Mouse (Mus musculus) neural tube, embryonic 14.5 days (tissue): ENCODE results near the gene Kcnc3. TPM values are rescaled to one million over a fixed set of nuclear protein-coding genes. Genes with fewer than 3 reads are reported as not detected.

Experiments used
- ATAC-seq: fragments of 200-750 bp; cut with Nextera tagmentation; 2 replicates; pipeline ENCODE4 v1.8.0; 2017; ENCODE audit warnings: low read depth, mild to moderate bottlenecking, moderate TSS enrichment, moderate library complexity
- H3K27ac ChIP-seq: fragments of 300-500 bp; sonication (generic); 2 replicates; pipeline ENCODE4 v1.5.1; 2014; ENCODE audit warnings: low read depth, mild to moderate bottlenecking, control low read depth, low read length, moderate library complexity, mixed read lengths
- H3K27me3 ChIP-seq: fragments of 300-500 bp; sonication (generic); 2 replicates; pipeline ENCODE4 v1.6.1; 2014; ENCODE audit warnings: low read length; ENCODE audit not compliant: control insufficient read depth, insufficient read depth
- H3K36me3 ChIP-seq: fragments of 300-500 bp; sonication (generic); 2 replicates; pipeline ENCODE4 v1.6.1; 2014; ENCODE audit warnings: low read length, mixed read lengths; ENCODE audit not compliant: control insufficient read depth, insufficient read depth
- H3K4me1 ChIP-seq: fragments of 300-500 bp; sonication (generic); 2 replicates; pipeline ENCODE4 v1.6.1; 2014; ENCODE audit warnings: low read length; ENCODE audit not compliant: control insufficient read depth, insufficient read depth
- H3K4me2 ChIP-seq: fragments of 300-500 bp; sonication (generic); 2 replicates; pipeline ENCODE4 v1.6.1; 2014; ENCODE audit warnings: mild to moderate bottlenecking, low read depth, low read length, control low read depth
- H3K4me3 ChIP-seq: fragments of 300-500 bp; sonication (generic); 2 replicates; pipeline ENCODE4 v1.5.1; 2014; ENCODE audit warnings: low read depth, low read length, control low read depth, mixed read lengths
- H3K9ac ChIP-seq: fragments of 300-500 bp; sonication (generic); replicated peaks from 2 replicates; pipeline ENCODE4 v1.6.1; 2014; ENCODE audit warnings: low read depth, mild to moderate bottlenecking, control low read depth, low read length, mixed read lengths
- H3K9me3 ChIP-seq: fragments of 300-500 bp; sonication (generic); 2 replicates; pipeline ENCODE4 v1.6.1; 2016; ENCODE audit warnings: low read length; ENCODE audit not compliant: control insufficient read depth
- WGBS: fragments of 180-500 bp; shearing (Covaris S2); extraction: QIAGEN DNeasy Blood & Tissue Kit; methylation state at CpG from one replicate; pipeline ENCODE4 v1.1.7; 2014; 5-methylcytosine and 5-hydroxymethylcytosine counted together
- polyA plus RNA-seq: library from polyadenylated mRNA; unstranded; fragments of >200 nt; fragmentation: Nextera tagmentation; extraction: Ambion mirVana; gene quantifications from 2 replicates; pipeline ENCODE4 v1.2.1, GENCODE M21; 2014

Gene Kcnc3
- polyA plus RNA-seq, 1 experiment from 2014 or later, result 8.9 TPM

GRCm38 (mm10) chr7:44581637-44582036 is 8.8 kb upstream of the Kcnc3 start:
- ATAC-seq, result no peak
- H3K4me3 ChIP-seq, result no peak overlapping the region
- no peak overlapping the region for H3K9ac ChIP-seq
- no peaks in the 10 kb centered on the region for H3K4me1 ChIP-seq
- H3K27me3 ChIP-seq, result no peaks in the 10 kb centered on the region
- no peak overlapping the region for H3K4me2 ChIP-seq
- no peak overlapping the region for H3K27ac ChIP-seq
- no peaks in the 10 kb centered on the region for H3K36me3 ChIP-seq
- 78% methylated on average over 6 of the region's 6 CpGs for WGBS
- no peaks in the 10 kb centered on the region for H3K9me3 ChIP-seq

GRCm38 (mm10) chr7:44582709-44583108 is 7.8 kb upstream of the Kcnc3 start:
- 79% methylated on average over 5 of the region's 5 CpGs for WGBS
- Histone ChIP-seq H3K4me1 (peaks cover 5% of the 10 kb centered on the region; the same call in 1 of the 2 replicates), H3K27ac (no peak overlapping the region), H3K9ac (no peak overlapping the region), H3K4me3 (no peak overlapping the region), H3K27me3 (peaks cover 2% of the 10 kb centered on the region; the same call in 1 of the 2 replicates), H3K9me3 (no peaks in the 10 kb centered on the region), H3K4me2 (no peak overlapping the region), H3K36me3 (no peaks in the 10 kb centered on the region)
- no peak for ATAC-seq

- no peak overlapping the region for H3K4me3 ChIP-seq
- peaks cover 9% of the 10 kb centered on the region for H3K4me1 ChIP-seq
- no peak for ATAC-seq
- H3K4me2 ChIP-seq, result no peak overlapping the region
- H3K9ac ChIP-seq, result no peak overlapping the region
- H3K9me3 ChIP-seq, result no peaks in the 10 kb centered on the region
- no peak overlapping the region for H3K27ac ChIP-seq
- 93% methylated on average over 1 of the region's 1 CpGs for WGBS
- no peaks in the 10 kb centered on the region for H3K36me3 ChIP-seq
- H3K27me3 ChIP-seq, result peaks cover 3% of the 10 kb centered on the region; the same call in 1 of the 2 replicates
These were observed 7.3 kb upstream of the Kcnc3 start for GRCm38 (mm10) chr7:44583146-44583545.

GRCm38 (mm10) chr7:44584265-44584804 is 6.1 kb upstream of the Kcnc3 start:
- no peak overlapping the region for H3K4me2 ChIP-seq
- no peaks in the 10 kb centered on the region for H3K9me3 ChIP-seq
- 83% methylated on average over 4 of the region's 4 CpGs for WGBS
- H3K9ac ChIP-seq, result no peak overlapping the region
- no peaks in the 10 kb centered on the region for H3K36me3 ChIP-seq
- no peak for ATAC-seq
- H3K27ac ChIP-seq, result no peak overlapping the region
- no peak overlapping the region for H3K4me3 ChIP-seq
- peaks cover 3% of the 10 kb centered on the region; the same call in 1 of the 2 replicates for H3K27me3 ChIP-seq
- H3K4me1 ChIP-seq, result peaks cover 17% of the 10 kb centered on the region

GRCm38 (mm10) chr7:44584921-44585320 is 5.5 kb upstream of the Kcnc3 start:
- Histone ChIP-seq H3K9ac (no peak overlapping the region), H3K4me2 (no peak overlapping the region), H3K27me3 (peaks cover 3% of the 10 kb centered on the region; the same call in 1 of the 2 replicates), H3K4me1 (peaks cover 21% of the 10 kb centered on the region), H3K9me3 (no peaks in the 10 kb centered on the region), H3K4me3 (no peak overlapping the region), H3K36me3 (no peaks in the 10 kb centered on the region), H3K27ac (no peak overlapping the region)
- WGBS, result 86% methylated on average over 6 of the region's 6 CpGs
- ATAC-seq, result no peak

GRCm38 (mm10) chr7:44585606-44586005 is 4.9 kb upstream of the Kcnc3 start:
- H3K9me3 ChIP-seq, result no peaks in the 10 kb centered on the region
- no peak overlapping the region for H3K27ac ChIP-seq
- H3K4me3 ChIP-seq, result no peak overlapping the region
- H3K27me3 ChIP-seq, result peaks cover 3% of the 10 kb centered on the region; the same call in 1 of the 2 replicates
- ATAC-seq, result no peak
- WGBS, result 94% methylated on average over 6 of the region's 6 CpGs
- no peak overlapping the region for H3K9ac ChIP-seq
- H3K4me2 ChIP-seq, result no peak overlapping the region
- no peaks in the 10 kb centered on the region for H3K36me3 ChIP-seq
- H3K4me1 ChIP-seq, result peaks cover 21% of the 10 kb centered on the region

GRCm38 (mm10) chr7:44586518-44586917 is 3.9 kb upstream of the Kcnc3 start:
- H3K4me1 ChIP-seq, result peaks cover 22% of the 10 kb centered on the region
- no peak overlapping the region for H3K27ac ChIP-seq
- WGBS, result 12% methylated on average over 19 of the region's 19 CpGs
- no peaks in the 10 kb centered on the region for H3K36me3 ChIP-seq
- no peaks in the 10 kb centered on the region for H3K9me3 ChIP-seq
- peak overlapping the region; percentile 73 for H3K4me2 ChIP-seq
- H3K9ac ChIP-seq, result peak overlapping the region; percentile 41
- ATAC-seq, result no peak
- H3K4me3 ChIP-seq, result peak overlapping the region; percentile 42
- H3K27me3 ChIP-seq, result peaks cover 6% of the 10 kb centered on the region; the same call in 1 of the 2 replicates

GRCm38 (mm10) chr7:44586930-44587329 is 3.5 kb upstream of the Kcnc3 start:
- Histone ChIP-seq H3K4me2 (peak overlapping the region; percentile 73), H3K9ac (no peak overlapping the region), H3K36me3 (no peaks in the 10 kb centered on the region), H3K4me1 (peaks cover 26% of the 10 kb centered on the region), H3K27ac (no peak overlapping the region), H3K9me3 (no peaks in the 10 kb centered on the region), H3K4me3 (peak overlapping the region; percentile 42), H3K27me3 (peaks cover 6% of the 10 kb centered on the region; the same call in 1 of the 2 replicates)
- peak; percentile 52 for ATAC-seq
- WGBS, result 0% methylated on average over 18 of the region's 18 CpGs

GRCm38 (mm10) chr7:44587676-44588075 is 2.8 kb upstream of the Kcnc3 start:
- Histone ChIP-seq H3K4me3 (peak overlapping the region; percentile 42), H3K36me3 (no peaks in the 10 kb centered on the region)
- WGBS, result 38% methylated on average over 6 of the region's 6 CpGs

More at GRCm38 (mm10) chr7:44587676-44588075, 2.8 kb upstream of the Kcnc3 start:
- peak overlapping the region; percentile 73 for H3K4me2 ChIP-seq
- H3K9ac ChIP-seq, result peak overlapping the region; percentile 37; the same call in 1 of the 2 replicates
- H3K27ac ChIP-seq, result no peak overlapping the region
- H3K4me1 ChIP-seq, result peaks cover 32% of the 10 kb centered on the region
- H3K27me3 ChIP-seq, result peaks cover 6% of the 10 kb centered on the region; the same call in 1 of the 2 replicates
- no peaks in the 10 kb centered on the region for H3K9me3 ChIP-seq
- ATAC-seq, result no peak
